Mouse (Mus musculus) bone marrow, adult 2 months (tissue): ENCODE measurements around the gene Med10. TPM values are rescaled to one million over a fixed set of nuclear protein-coding genes. Genes with fewer than 3 reads are reported as not detected.

Experiments
- H3K27ac ChIP-seq: fragments of 200-500 bp; 2 replicates; pipeline ENCODE4 v1.5.1; 2012; ENCODE audit warnings: low read depth, mild to moderate bottlenecking, control low read depth, inconsistent platforms, low read length; ENCODE audit not compliant: control insufficient read depth, poor library complexity, insufficient read depth
- H3K4me1 ChIP-seq: fragments of 200-500 bp; 2 replicates; pipeline ENCODE4 v1.6.1; 2011; ENCODE audit warnings: low read length; ENCODE audit not compliant: control insufficient read depth, insufficient read depth
- H3K4me3 ChIP-seq: fragments of 200-500 bp; replicated peaks from 2 replicates; pipeline ENCODE3; 2011; ENCODE audit warnings: mild to moderate bottlenecking, low read depth, low read length, control low read depth; ENCODE audit not compliant: control insufficient read depth
- CTCF ChIP-seq: fragments of 200-500 bp; IDR thresholded peaks from 2 replicates; pipeline ENCODE4 v1.5.1; 2011; ENCODE audit warnings: low read length, control low read depth; ENCODE audit not compliant: control insufficient read depth, insufficient read depth
- POLR2A ChIP-seq: fragments of 200-500 bp; IDR thresholded peaks from 2 replicates; pipeline ENCODE4 v1.6.1; 2011; ENCODE audit warnings: low read depth, mild to moderate bottlenecking, control low read depth, low read length, borderline replicate concordance; ENCODE audit not compliant: control insufficient read depth
- WGBS: fragments of 180-500 bp; shearing (Covaris S2); methylation state at CpG from one replicate; pipeline ENCODE4 v1.1.7; 2018; 5-methylcytosine and 5-hydroxymethylcytosine counted together
- polyA plus RNA-seq: library from polyadenylated mRNA; stranded (reverse); fragments of >200 nt; gene quantifications from 2 replicates; pipeline ENCODE4 v1.2.4, GENCODE M21; 2011; ENCODE audit warnings: low replicate concordance; ENCODE audit not compliant: missing spikeins, insufficient read depth, insufficient read length

Gene Med10
- polyA plus RNA-seq, 1 experiment: 25.1 TPM

DNA sequence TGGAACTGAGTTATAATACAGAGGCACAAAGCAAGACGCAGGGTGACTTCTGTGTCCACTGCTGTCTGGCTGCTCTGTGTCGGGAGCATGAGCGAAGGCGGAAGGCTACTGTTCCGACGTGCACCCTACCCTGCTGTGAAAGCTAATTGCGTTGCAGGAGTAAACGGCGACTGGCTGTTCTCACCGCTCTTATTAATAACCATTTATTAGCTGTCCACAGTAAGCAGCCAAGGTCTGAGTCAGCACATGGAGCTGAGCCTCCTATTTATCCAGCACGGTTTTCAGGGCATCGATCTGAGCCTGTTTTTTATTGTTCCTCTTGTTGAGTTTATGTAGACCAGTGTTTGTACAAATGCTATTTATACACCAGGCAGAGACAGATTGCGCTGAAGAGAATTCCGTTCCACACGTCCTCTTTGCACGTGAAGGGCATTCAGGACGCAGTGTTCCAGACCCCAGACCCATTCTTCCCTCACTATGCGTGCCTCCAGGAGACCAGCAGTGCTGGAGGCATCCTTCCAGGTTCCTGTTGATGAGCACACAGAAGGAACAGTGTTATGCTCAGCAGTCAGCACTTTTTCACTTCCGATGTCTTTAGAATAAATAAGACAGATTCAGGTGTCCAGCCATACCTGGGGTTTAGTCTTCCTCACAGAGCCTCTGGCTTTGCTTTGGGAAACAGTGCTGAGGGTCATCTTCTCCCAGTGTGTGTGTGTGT lies 21.9 kb downstream of the Med10 start:
- Histone ChIP-seq H3K4me3 (no peak overlapping the region), H3K4me1 (no peaks in the 10 kb centered on the region), H3K27ac (no peak overlapping the region)
- 80% methylated on average over 19 of the region's 19 CpGs for WGBS
- TF ChIP-seq POLR2A: no peak
- no peak for TF ChIP-seq CTCF

DNA sequence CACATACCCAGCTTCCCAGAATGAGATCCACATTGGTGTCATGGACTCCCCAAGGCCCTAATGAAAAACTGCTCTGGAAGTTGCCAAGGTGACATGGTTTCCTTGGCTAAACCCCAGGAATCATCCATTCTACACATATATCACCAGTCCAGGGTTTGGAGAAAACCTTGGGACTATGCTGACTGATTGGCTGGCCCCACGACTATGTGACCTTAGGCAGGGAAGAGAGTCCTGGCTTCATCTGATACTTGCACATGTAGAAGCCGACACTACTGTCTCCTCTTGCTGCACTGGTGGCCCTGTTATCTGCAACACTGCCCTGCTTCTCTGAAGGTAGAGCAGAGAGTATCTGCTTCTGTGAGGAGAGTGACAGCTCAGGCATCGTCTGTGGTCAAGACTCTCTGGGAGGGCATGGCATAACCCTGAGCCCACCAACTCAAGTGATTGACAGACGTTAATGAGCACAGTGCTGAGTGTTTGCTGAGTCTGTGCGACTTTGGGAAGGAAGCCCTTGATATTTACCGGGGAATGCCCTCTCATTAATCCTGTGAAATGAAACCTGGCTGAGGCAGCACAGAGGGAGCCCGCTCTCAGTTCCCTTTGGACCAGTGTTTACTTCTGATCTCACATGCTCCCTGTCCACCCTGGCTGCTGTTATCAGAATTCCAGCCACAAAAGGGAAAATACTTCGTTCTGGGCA lies 23.4 kb downstream of the Med10 start:
- no peak overlapping the region for H3K27ac ChIP-seq
- 57% methylated on average over 8 of the region's 8 CpGs for WGBS
- H3K4me3 ChIP-seq: no peak overlapping the region
- TF ChIP-seq POLR2A (no peak), CTCF (no peak)
- H3K4me1 ChIP-seq: no peaks in the 10 kb centered on the region

DNA sequence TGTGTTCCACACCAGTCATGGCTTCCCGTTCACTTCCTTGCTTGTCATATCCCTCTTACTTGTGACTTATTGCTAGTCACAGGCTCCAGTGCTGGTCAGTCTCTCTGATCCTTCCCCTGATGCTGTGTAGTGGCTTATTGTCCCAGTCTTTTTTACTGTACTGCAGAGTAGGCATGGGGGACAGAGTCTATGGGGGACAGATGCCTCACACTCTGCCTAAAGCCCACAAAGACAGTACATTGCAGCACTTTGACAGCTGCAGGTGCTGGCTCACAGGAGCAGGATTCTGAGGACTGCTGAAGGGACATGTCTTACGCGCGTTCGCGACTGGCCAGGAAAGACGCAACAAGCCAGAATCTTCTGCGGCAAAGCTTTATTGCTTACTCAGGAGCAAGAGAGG lies 28.4 kb downstream of the Med10 start:
- no peak overlapping the region for H3K27ac ChIP-seq
- 88% methylated on average over 8 of the region's 8 CpGs for WGBS
- H3K4me3 ChIP-seq: no peak overlapping the region
- no peaks in the 10 kb centered on the region for H3K4me1 ChIP-seq
- TF ChIP-seq CTCF (no peak), POLR2A (no peak)

DNA sequence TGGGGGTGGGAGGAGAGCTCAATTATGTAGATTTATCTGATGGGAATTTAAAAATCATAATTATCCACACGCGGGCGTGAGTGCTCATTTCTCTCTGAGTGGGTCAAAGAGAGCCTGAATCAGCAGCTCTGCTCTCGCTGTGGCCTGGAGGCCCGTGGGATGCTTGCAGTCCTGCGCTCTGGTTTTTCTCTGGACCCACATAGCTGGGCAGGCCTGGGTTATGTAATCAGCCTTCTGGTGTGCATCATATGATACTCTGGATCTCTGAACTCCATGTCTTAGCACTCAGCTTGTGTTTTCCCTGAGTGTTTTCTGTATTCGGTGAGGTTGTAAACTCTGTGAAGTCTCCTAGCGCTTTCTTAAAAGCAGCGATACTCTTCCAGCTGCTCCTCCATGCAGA lies 30.4 kb downstream of the Med10 start:
- no peaks in the 10 kb centered on the region for H3K4me1 ChIP-seq
- 86% methylated on average over 9 of the region's 9 CpGs for WGBS
- TF ChIP-seq CTCF: no peak
- TF ChIP-seq POLR2A: no peak
- no peak overlapping the region for H3K4me3 ChIP-seq
- H3K27ac ChIP-seq: no peak overlapping the region

DNA sequence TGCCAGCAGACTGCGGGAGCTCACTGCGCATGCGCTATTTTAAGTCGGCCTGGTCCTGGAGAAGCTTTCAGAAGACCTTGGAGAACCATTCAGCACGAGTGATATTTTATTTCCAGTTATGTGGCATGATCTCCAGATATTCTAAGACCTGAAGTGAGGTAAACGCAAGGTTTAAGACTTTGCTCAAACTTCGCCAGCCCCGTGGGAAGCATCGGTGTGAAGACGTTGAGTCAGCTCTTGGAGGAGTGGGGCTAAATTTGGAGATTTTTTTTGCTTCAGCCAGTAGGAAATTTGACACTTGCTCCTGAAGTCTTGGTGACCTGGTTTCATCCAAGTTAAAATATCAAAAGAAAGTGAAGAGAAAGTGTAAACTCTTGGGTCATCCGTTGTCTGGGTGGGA lies 31.2 kb downstream of the Med10 start:
- Histone ChIP-seq H3K4me1 (no peaks in the 10 kb centered on the region), H3K27ac (no peak overlapping the region), H3K4me3 (no peak overlapping the region)
- 81% methylated on average over 11 of the region's 11 CpGs for WGBS
- TF ChIP-seq CTCF (no peak), POLR2A (no peak)

DNA sequence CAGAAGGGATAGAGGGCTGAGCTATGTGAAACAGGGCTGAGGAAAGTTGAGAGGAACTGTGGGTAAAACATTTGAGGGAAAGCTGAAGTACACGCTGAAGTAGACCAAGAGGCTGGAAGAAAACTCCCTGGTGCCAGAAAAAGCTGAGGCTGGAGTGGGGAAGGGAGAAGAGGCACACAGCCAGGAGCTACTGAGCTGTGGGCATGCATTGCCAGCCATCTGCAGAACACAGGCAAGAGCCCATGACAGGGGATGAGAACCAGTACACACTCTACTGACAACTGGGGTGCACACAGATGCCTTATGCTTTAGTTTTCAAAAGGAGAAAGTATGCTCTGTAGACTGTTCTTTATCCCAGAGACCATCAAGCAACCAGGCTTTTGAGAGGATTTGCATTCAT lies 43.4 kb downstream of the Med10 start:
- 74% methylated on average over 1 of the region's 1 CpGs for WGBS
- Histone ChIP-seq H3K27ac (no peak overlapping the region), H3K4me3 (no peak overlapping the region), H3K4me1 (no peaks in the 10 kb centered on the region)
- no peak for TF ChIP-seq CTCF
- TF ChIP-seq POLR2A: no peak

DNA sequence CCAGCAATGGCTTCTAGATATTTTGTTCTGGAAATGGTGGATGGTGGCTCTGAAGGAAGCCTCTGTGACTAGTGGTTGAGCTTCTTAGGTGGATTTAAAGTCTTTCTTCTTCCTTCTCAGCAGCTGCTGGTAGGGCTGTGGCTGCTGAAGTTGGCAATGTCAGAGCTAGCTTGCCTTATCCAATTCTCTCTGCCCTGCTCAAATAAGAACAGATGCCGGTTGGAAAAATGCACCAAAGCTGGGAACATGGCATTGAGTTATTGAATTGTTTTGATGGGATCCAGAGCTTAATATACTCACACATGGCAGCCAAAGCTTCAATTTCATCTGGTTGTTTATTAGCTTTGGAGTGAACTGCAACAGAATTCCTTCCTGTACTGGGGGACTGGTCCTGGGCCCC lies 47.4 kb downstream of the Med10 start:
- 79% methylated on average over 1 of the region's 1 CpGs for WGBS
- TF ChIP-seq POLR2A (no peak), CTCF (no peak)
- no peak overlapping the region for H3K27ac ChIP-seq
- no peaks in the 10 kb centered on the region for H3K4me1 ChIP-seq
- no peak overlapping the region for H3K4me3 ChIP-seq

DNA sequence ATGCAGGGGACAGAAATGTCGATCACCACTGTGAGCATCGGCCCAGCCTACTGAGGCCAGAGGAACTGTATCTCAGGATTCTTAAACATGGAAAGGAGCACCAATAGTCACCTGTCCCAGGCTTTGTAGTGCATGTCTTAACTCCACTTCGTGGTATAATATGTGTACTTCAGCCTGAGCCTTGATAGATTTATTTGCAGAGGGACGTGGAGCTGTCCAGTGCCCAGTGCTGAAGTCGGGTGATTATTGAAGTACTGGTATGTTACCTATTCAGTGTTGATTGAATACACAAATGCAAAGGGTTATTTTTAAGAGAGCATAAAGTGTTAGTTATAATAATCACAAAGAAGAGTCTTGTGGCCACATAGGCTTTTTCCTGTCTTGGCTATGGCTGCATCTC lies 50.1 kb downstream of the Med10 start:
- H3K27ac ChIP-seq: no peak overlapping the region
- 59% methylated on average over 5 of the region's 5 CpGs for WGBS
- no peak overlapping the region for H3K4me3 ChIP-seq
- TF ChIP-seq CTCF (no peak), POLR2A (no peak)
- H3K4me1 ChIP-seq: no peaks in the 10 kb centered on the region

DNA sequence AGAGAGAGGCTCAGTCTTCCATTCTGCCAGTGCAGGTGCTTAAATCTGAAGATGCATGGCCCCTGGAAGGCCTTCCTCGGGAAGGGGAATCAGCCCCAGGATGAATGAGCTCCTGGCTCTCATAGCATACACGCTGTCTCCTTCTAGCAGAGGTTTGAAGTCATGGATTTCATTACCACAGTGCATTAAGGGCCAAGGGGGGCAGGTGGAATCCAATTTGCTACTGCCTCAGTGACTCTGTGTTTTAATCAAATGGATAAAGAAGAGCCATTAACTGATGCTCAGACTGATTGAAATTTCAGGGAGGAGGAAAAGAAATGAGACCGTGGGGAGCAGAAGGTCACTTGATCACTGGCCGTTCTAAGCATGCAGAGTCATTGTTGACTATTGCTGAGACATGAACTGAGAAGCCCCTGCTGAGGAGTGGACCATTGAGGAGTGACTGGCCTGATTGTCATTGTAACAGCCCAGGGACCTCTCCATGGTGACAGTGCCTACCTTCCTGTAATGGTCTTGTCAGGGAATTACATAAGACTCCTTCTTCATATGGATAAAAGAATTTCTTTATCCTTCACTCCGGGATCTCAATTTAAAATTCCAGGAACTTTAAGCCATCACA lies 51.3 kb downstream of the Med10 start:
- TF ChIP-seq CTCF: no peak
- TF ChIP-seq POLR2A: no peak
- 68% methylated on average over 5 of the region's 5 CpGs for WGBS
- Histone ChIP-seq H3K27ac (no peak overlapping the region), H3K4me3 (no peak overlapping the region), H3K4me1 (no peaks in the 10 kb centered on the region)
